Mouse (Mus musculus) mouse trophoblast stem cell (cell line): ENCODE data around the gene Ddb2.

Source experiments
- in situ Hi-C, 2 experiments: fragments of 300-500 bp; cut with MseI, MboI; formaldehyde crosslinking; loops; 2 replicates in 1 of 2; 3 replicates in 1 of 2; pipeline ENCODE4 v1.15.1; 2025

Ddb2 gene

GRCm38 (mm10) chr2:91255661-91256150 is 18.9 kb upstream of the Ddb2 start, which contains the start of gene Pacsin3:
Gene Pacsin3 (plus strand): TSS chr2:91255954.
- in situ Hi-C loops = no loop called here

GRCm38 (mm10) chr2:91254725-91255380 is 18.1 kb upstream of the Ddb2 start:
- in situ Hi-C loops = no loop called here

- in situ Hi-C loops = no loop called here
Observed at GRCm38 (mm10) chr2:91252512-91252911, 15.7 kb upstream of the Ddb2 start.

- in situ Hi-C loops = no loop called here
Observed at GRCm38 (mm10) chr2:91252001-91252400, 15.2 kb upstream of the Ddb2 start.

- in situ Hi-C loops = no loop called here
Observed at GRCm38 (mm10) chr2:91248366-91248765, 11.6 kb upstream of the Ddb2 start.

- in situ Hi-C loops = no loop called here
Observed at GRCm38 (mm10) chr2:91244557-91245228, 7.9 kb upstream of the Ddb2 start.

GRCm38 (mm10) chr2:91243416-91243815 is 6.6 kb upstream of the Ddb2 start:
- in situ Hi-C loops = no loop called here

GRCm38 (mm10) chr2:91242547-91242946 is 5.8 kb upstream of the Ddb2 start:
- in situ Hi-C loops = no loop called here

- in situ Hi-C loops = loop anchor here in 1 of 2 experiments (10.0 kb wide), 1 partner anchor 123 kb away; the partner anchor contains the start of gene Mybpc3
Observed at GRCm38 (mm10) chr2:91237511-91238080, 814 bp upstream of the Ddb2 start.

- in situ Hi-C loops = loop anchor here in 1 of 2 experiments (10.0 kb wide), 1 partner anchor 115 kb away; the partner anchor contains the start of gene Mybpc3
Observed at GRCm38 (mm10) chr2:91229735-91230134, 7.0 kb downstream of the Ddb2 start.

GRCm38 (mm10) chr2:91223614-91224013 is 13.2 kb downstream of the Ddb2 start:
- in situ Hi-C loops = no loop called here

- in situ Hi-C loops = no loop called here
Observed at GRCm38 (mm10) chr2:91220501-91220900, 16.3 kb downstream of the Ddb2 start.

- in situ Hi-C loops = no loop called here
Observed at GRCm38 (mm10) chr2:91217032-91217431, 19.8 kb downstream of the Ddb2 start.

GRCm38 (mm10) chr2:91213311-91213710 is 23.5 kb downstream of the Ddb2 start:
- in situ Hi-C loops = no loop called here

- in situ Hi-C loops = no loop called here
Observed at GRCm38 (mm10) chr2:91206254-91206775, 30.5 kb downstream of the Ddb2 start.

GRCm38 (mm10) chr2:91202972-91203656 is 33.7 kb downstream of the Ddb2 start:
- in situ Hi-C loops = no loop called here

GRCm38 (mm10) chr2:91202222-91202971 is 34.4 kb downstream of the Ddb2 start, which contains the start of the genes Nr1h3 and Acp2:
Gene Nr1h3 (minus strand): TSS chr2:91202834.
Gene Acp2 (plus strand): TSS chr2:91202885.
- in situ Hi-C loops = no loop called here

- in situ Hi-C loops = no loop called here
Observed at GRCm38 (mm10) chr2:91198888-91199287, 37.9 kb downstream of the Ddb2 start.

GRCm38 (mm10) chr2:91196577-91197001 is 40.2 kb downstream of the Ddb2 start:
- in situ Hi-C loops = no loop called here

- in situ Hi-C loops = no loop called here
Observed at GRCm38 (mm10) chr2:91194624-91195332, 42.0 kb downstream of the Ddb2 start.
